Mouse (Mus musculus): Measurements from ENCODE around the gene Scyl1. TPM values are rescaled to one million over a fixed set of nuclear protein-coding genes. Genes with fewer than 3 reads are reported as not detected.
A peak's percentile ranks its signal among the peaks of the same experiment; 100 is the strongest.

The Scyl1 gene
- polyA plus RNA-seq, 1 experiment, result 65.4 TPM

- TF ChIP-seq CTCF (IDR thresholded peaks at IDR 0.05; ENCODE audit: extremely low read depth, insufficient read depth, insufficient read length, insufficient replicate concordance) (no peak), POLR2A (IDR thresholded peaks at IDR 0.05; ENCODE audit: low read depth, low read length) (no peak)
- Histone ChIP-seq H3K27me3 (ENCODE audit: control insufficient read depth, insufficient read depth, low read length) (no peaks in the 10 kb centered on the region), H3K27ac (ENCODE audit: insufficient read depth, low read length) (no peak overlapping the region), H3K4me1 (ENCODE audit: control insufficient read depth, insufficient read depth, insufficient read length) (peaks cover 3% of the 10 kb centered on the region; the same call in 1 of the 2 replicates), H3K36me3 (ENCODE audit: control insufficient read depth, insufficient read depth, low read length) (no peaks in the 10 kb centered on the region), H3K4me3 (ENCODE audit: extremely low read depth, insufficient read depth, insufficient read length) (no peak overlapping the region)
- no peak for DNase-seq (ENCODE audit: low read depth in 1 of 2, low spot score in 2 of 2)
- 69% methylated on average over 22 of the region's 22 CpGs for WGBS
These were observed 20.3 kb downstream of the Scyl1 start for GRCm38 (mm10) chr19:5750951-5751350.

GRCm38 (mm10) chr19:5749476-5749875, 21.7 kb downstream of the Scyl1 start:
- Histone ChIP-seq H3K36me3 (ENCODE audit: control insufficient read depth, insufficient read depth, low read length) (no peaks in the 10 kb centered on the region), H3K27ac (ENCODE audit: insufficient read depth, low read length) (no peak overlapping the region), H3K27me3 (ENCODE audit: control insufficient read depth, insufficient read depth, low read length) (no peaks in the 10 kb centered on the region), H3K4me1 (ENCODE audit: control insufficient read depth, insufficient read depth, insufficient read length) (peaks cover 3% of the 10 kb centered on the region; the same call in 1 of the 2 replicates), H3K4me3 (ENCODE audit: extremely low read depth, insufficient read depth, insufficient read length) (no peak overlapping the region)
- no peak for DNase-seq (ENCODE audit: low read depth in 1 of 2, low spot score in 2 of 2)
- TF ChIP-seq POLR2A (IDR thresholded peaks at IDR 0.05; ENCODE audit: low read depth, low read length), result no peak
- whole genome bisulfite sequencing, result 71% methylated on average over 6 of the region's 6 CpGs

GRCm38 (mm10) chr19:5746907-5747363, 24.3 kb downstream of the Scyl1 start:
- no peaks in the 10 kb centered on the region for H3K36me3 ChIP-seq (ENCODE audit: control insufficient read depth, insufficient read depth, low read length)
- peaks cover 7% of the 10 kb centered on the region for H3K4me1 ChIP-seq (ENCODE audit: control insufficient read depth, insufficient read depth, insufficient read length)
- TF ChIP-seq CTCF (IDR thresholded peaks at IDR 0.05; ENCODE audit: extremely low read depth, insufficient read depth, insufficient read length, insufficient replicate concordance), result no peak
- TF ChIP-seq POLR2A (IDR thresholded peaks at IDR 0.05; ENCODE audit: low read depth, low read length), result no peak
- H3K4me3 ChIP-seq (ENCODE audit: extremely low read depth, insufficient read depth, insufficient read length), result no peak overlapping the region
- 72% methylated on average over 12 of the region's 12 CpGs for WGBS
- DNase-seq (ENCODE audit: low read depth in 1 of 2, low spot score in 2 of 2), result no peak
- no peak overlapping the region for H3K27ac ChIP-seq (ENCODE audit: insufficient read depth, low read length)
- H3K27me3 ChIP-seq (ENCODE audit: control insufficient read depth, insufficient read depth, low read length), result peaks cover 4% of the 10 kb centered on the region; the same call in 1 of the 2 replicates

- DNase-seq (ENCODE audit: low read depth in 1 of 2, low spot score in 2 of 2), result no peak
- TF ChIP-seq POLR2A (IDR thresholded peaks at IDR 0.05; ENCODE audit: low read depth, low read length) (no peak), CTCF (IDR thresholded peaks at IDR 0.05; ENCODE audit: extremely low read depth, insufficient read depth, insufficient read length, insufficient replicate concordance) (no peak)
- peaks cover 11% of the 10 kb centered on the region for H3K27me3 ChIP-seq (ENCODE audit: control insufficient read depth, insufficient read depth, low read length)
- H3K4me1 ChIP-seq (ENCODE audit: control insufficient read depth, insufficient read depth, insufficient read length), result peaks cover 9% of the 10 kb centered on the region; the same call in 1 of the 2 replicates
- no peak overlapping the region for H3K27ac ChIP-seq (ENCODE audit: insufficient read depth, low read length)
- no peaks in the 10 kb centered on the region for H3K36me3 ChIP-seq (ENCODE audit: control insufficient read depth, insufficient read depth, low read length)
- WGBS, result 42% methylated on average over 36 of the region's 36 CpGs
- H3K4me3 ChIP-seq (ENCODE audit: extremely low read depth, insufficient read depth, insufficient read length), result no peak overlapping the region
These were observed 25.2 kb downstream of the Scyl1 start for GRCm38 (mm10) chr19:5745756-5746710.

- no peaks in the 10 kb centered on the region for H3K36me3 ChIP-seq (ENCODE audit: control insufficient read depth, insufficient read depth, low read length)
- TF ChIP-seq CTCF (IDR thresholded peaks at IDR 0.05; ENCODE audit: extremely low read depth, insufficient read depth, insufficient read length, insufficient replicate concordance), result no peak
- no peak for TF ChIP-seq POLR2A (IDR thresholded peaks at IDR 0.05; ENCODE audit: low read depth, low read length)
- H3K4me1 ChIP-seq (ENCODE audit: control insufficient read depth, insufficient read depth, insufficient read length), result peaks cover 9% of the 10 kb centered on the region; the same call in 1 of the 2 replicates
- peaks cover 15% of the 10 kb centered on the region for H3K27me3 ChIP-seq (ENCODE audit: control insufficient read depth, insufficient read depth, low read length)
- H3K27ac ChIP-seq (ENCODE audit: insufficient read depth, low read length), result no peak overlapping the region
- no peak for DNase-seq (ENCODE audit: low read depth in 1 of 2, low spot score in 2 of 2)
- H3K4me3 ChIP-seq (ENCODE audit: extremely low read depth, insufficient read depth, insufficient read length), result no peak overlapping the region
- WGBS, result 19% methylated on average over 5 of the region's 5 CpGs
These were observed 27.6 kb downstream of the Scyl1 start for GRCm38 (mm10) chr19:5743576-5743975.

GRCm38 (mm10) chr19:5742241-5742641, 29.0 kb downstream of the Scyl1 start:
- Histone ChIP-seq H3K4me3 (ENCODE audit: extremely low read depth, insufficient read depth, insufficient read length) (peak overlapping the region; percentile 39; the same call in 1 of the 2 replicates), H3K4me1 (ENCODE audit: control insufficient read depth, insufficient read depth, insufficient read length) (peaks cover 9% of the 10 kb centered on the region; the same call in 1 of the 2 replicates), H3K27ac (ENCODE audit: insufficient read depth, low read length) (no peak overlapping the region), H3K27me3 (ENCODE audit: control insufficient read depth, insufficient read depth, low read length) (peaks cover 15% of the 10 kb centered on the region), H3K36me3 (ENCODE audit: control insufficient read depth, insufficient read depth, low read length) (no peaks in the 10 kb centered on the region)
- DNase-seq (ENCODE audit: low read depth in 1 of 2, low spot score in 2 of 2), result no peak
- TF ChIP-seq POLR2A (IDR thresholded peaks at IDR 0.05; ENCODE audit: low read depth, low read length) (no peak), CTCF (IDR thresholded peaks at IDR 0.05; ENCODE audit: extremely low read depth, insufficient read depth, insufficient read length, insufficient replicate concordance) (no peak)
- WGBS, result 17% methylated on average over 32 of the region's 32 CpGs
